Mouse (Mus musculus) urinary bladder, postnatal 10 days (tissue): ENCODE results near the gene Zfp773.
"Not testable (repeated sequence)": the region's sequence is repeated elsewhere in the genome, so short reads cannot be mapped to it uniquely, and the experiment has no call there.

Experiments
- DNase-seq: peaks from one replicate; pipeline ENCODE4 v3.0.0; 2022; ENCODE audit warnings: low spot score

The Zfp773 gene

GRCm38 (mm10) chr7:7136379-7136866 is at the start of gene Zfp773:
Gene Zfp773 (minus strand): TSS chr7:7136755.
- DNase-seq = peak; percentile 11

- DNase-seq = no peak
Observed at GRCm38 (mm10) chr7:7185897-7186296, 49.3 kb upstream of the Zfp773 start.

GRCm38 (mm10) chr7:7171227-7172147 is 34.9 kb upstream of the Zfp773 start, which contains the start of gene Zfp418:
Gene Zfp418 (plus strand): TSS chr7:7171330.
- DNase-seq = no peak

- DNase-seq = no peak
Observed at GRCm38 (mm10) chr7:7145991-7146608, 9.5 kb upstream of the Zfp773 start.

GRCm38 (mm10) chr7:7144215-7144614 is 7.7 kb upstream of the Zfp773 start:
- DNase-seq = no peak

- no peak for DNase-seq
Observed at GRCm38 (mm10) chr7:7132751-7133150, 3.8 kb downstream of the Zfp773 start.

- not testable (repeated sequence) for DNase-seq
Observed at GRCm38 (mm10) chr7:7130491-7131124, 5.9 kb downstream of the Zfp773 start.

- no peak for DNase-seq
Observed at GRCm38 (mm10) chr7:7121602-7121980, 15.0 kb downstream of the Zfp773 start.

GRCm38 (mm10) chr7:7120921-7121601 is 15.5 kb downstream of the Zfp773 start, which contains the start of gene Zfp954:
Gene Zfp954 (minus strand): TSS chr7:7121488.
- DNase-seq = peak; percentile 29

- DNase-seq = no peak
Observed at GRCm38 (mm10) chr7:7118441-7118840, 18.1 kb downstream of the Zfp773 start.

GRCm38 (mm10) chr7:7108501-7108900 is 28.1 kb downstream of the Zfp773 start:
- DNase-seq = no peak
